Mouse (Mus musculus) heart, embryonic 12.5 days (tissue): ENCODE measurements at regions not wholly inside any gene's neighbourhood (a gene's known extent, or its start where the extent isn't known, plus 50 kb on each side); places are given as distances from the start of the nearest gene placed in this dataset.

Experiments
- ATAC-seq: fragments of 200-750 bp; cut with Nextera tagmentation; 2 replicates; pipeline ENCODE4 v1.8.0; 2017; ENCODE audit warnings: moderate TSS enrichment, moderate library complexity; ENCODE audit not compliant: insufficient number of reproducible peaks, low FRiP score
- H3K27ac ChIP-seq: fragments of 300-500 bp; sonication (generic); 2 replicates; pipeline ENCODE4 v1.5.1; 2016; ENCODE audit warnings: mild to moderate bottlenecking, moderate library complexity; ENCODE audit not compliant: poor library complexity, severe bottlenecking
- H3K27me3 ChIP-seq: fragments of 300-500 bp; sonication (generic); replicated peaks from 2 replicates; pipeline ENCODE4 v1.6.1; 2016; ENCODE audit warnings: mild to moderate bottlenecking, moderate library complexity
- H3K36me3 ChIP-seq: fragments of 300-500 bp; sonication (generic); 2 replicates; pipeline ENCODE4 v1.6.1; 2016; ENCODE audit warnings: mild to moderate bottlenecking, moderate library complexity
- H3K4me1 ChIP-seq: fragments of 300-500 bp; sonication (generic); replicated peaks from 2 replicates; pipeline ENCODE4 v1.6.1; 2016; ENCODE audit warnings: mild to moderate bottlenecking
- H3K4me2 ChIP-seq: fragments of 300-500 bp; sonication (generic); 2 replicates; pipeline ENCODE4 v1.6.1; 2016; ENCODE audit warnings: mild to moderate bottlenecking, moderate library complexity
- H3K4me3 ChIP-seq: fragments of 300-500 bp; sonication (generic); 2 replicates; pipeline ENCODE4 v1.5.1; 2016; ENCODE audit warnings: mild to moderate bottlenecking
- H3K9ac ChIP-seq: fragments of 300-500 bp; sonication (generic); 2 replicates; pipeline ENCODE4 v1.6.1; 2016; ENCODE audit warnings: mild to moderate bottlenecking, moderate library complexity
- H3K9me3 ChIP-seq: fragments of 300-500 bp; sonication (generic); replicated peaks from 2 replicates; pipeline ENCODE4 v1.6.1; 2016; ENCODE audit warnings: mild to moderate bottlenecking, moderate library complexity
- WGBS: fragments of 180-500 bp; shearing (Covaris S2); methylation state at CpG from one replicate; pipeline ENCODE4 v1.1.7; 2016; 5-methylcytosine and 5-hydroxymethylcytosine counted together

GRCm38 (mm10) chr10:9013549-9013925 is 127.7 kb upstream of the Sash1 start:
- WGBS, result 58% methylated on average over 3 of the region's 3 CpGs

GRCm38 (mm10) chr10:9012829-9013548 is 127.1 kb upstream of the Sash1 start:
- Histone ChIP-seq H3K36me3 (no peaks in the 10 kb centered on the region), H3K27ac (no peak overlapping the region), H3K4me2 (no peak overlapping the region), H3K9ac (no peak overlapping the region), H3K9me3 (no peaks in the 10 kb centered on the region), H3K4me1 (peaks cover 15% of the 10 kb centered on the region), H3K27me3 (no peaks in the 10 kb centered on the region), H3K4me3 (no peak overlapping the region)
- 39% methylated on average over 5 of the region's 5 CpGs for WGBS
- ATAC-seq, result no peak

More at GRCm38 (mm10) chr10:9013549-9013925, 127.7 kb upstream of the Sash1 start:
- H3K4me3 ChIP-seq, result no peak overlapping the region
- H3K4me1 ChIP-seq, result peaks cover 15% of the 10 kb centered on the region
- H3K27ac ChIP-seq, result no peak overlapping the region
- no peak overlapping the region for H3K9ac ChIP-seq
- no peak for ATAC-seq
- no peaks in the 10 kb centered on the region for H3K36me3 ChIP-seq
- H3K9me3 ChIP-seq, result no peaks in the 10 kb centered on the region
- H3K4me2 ChIP-seq, result no peak overlapping the region
- H3K27me3 ChIP-seq, result no peaks in the 10 kb centered on the region

- WGBS, result 73% methylated on average over 2 of the region's 2 CpGs
- ATAC-seq, result no peak
- no peak overlapping the region for H3K9ac ChIP-seq
- no peaks in the 10 kb centered on the region for H3K27me3 ChIP-seq
- H3K36me3 ChIP-seq, result no peaks in the 10 kb centered on the region
- no peak overlapping the region for H3K27ac ChIP-seq
- peaks cover 15% of the 10 kb centered on the region for H3K4me1 ChIP-seq
- no peak overlapping the region for H3K4me2 ChIP-seq
- no peaks in the 10 kb centered on the region for H3K9me3 ChIP-seq
- no peak overlapping the region for H3K4me3 ChIP-seq
These were observed 126.0 kb upstream of the Sash1 start for GRCm38 (mm10) chr10:9011906-9012305.

GRCm38 (mm10) chr10:9010191-9010590 is 124.3 kb upstream of the Sash1 start:
- Histone ChIP-seq H3K36me3 (no peaks in the 10 kb centered on the region), H3K4me2 (no peak overlapping the region), H3K27me3 (no peaks in the 10 kb centered on the region), H3K4me1 (peaks cover 17% of the 10 kb centered on the region), H3K9me3 (no peaks in the 10 kb centered on the region), H3K4me3 (no peak overlapping the region), H3K9ac (no peak overlapping the region), H3K27ac (no peak overlapping the region)
- 86% methylated on average over 13 of the region's 13 CpGs for WGBS
- no peak for ATAC-seq

- H3K9ac ChIP-seq, result no peak overlapping the region
- H3K4me1 ChIP-seq, result peaks cover 8% of the 10 kb centered on the region; the same call in 1 of the 2 replicates
- H3K36me3 ChIP-seq, result no peaks in the 10 kb centered on the region
- H3K27me3 ChIP-seq, result no peaks in the 10 kb centered on the region
- no peaks in the 10 kb centered on the region for H3K9me3 ChIP-seq
- no peak overlapping the region for H3K27ac ChIP-seq
- no peak for ATAC-seq
- 34% methylated on average over 10 of the region's 10 CpGs for WGBS
- H3K4me3 ChIP-seq, result no peak overlapping the region
- no peak overlapping the region for H3K4me2 ChIP-seq
These were observed 119.5 kb upstream of the Sash1 start for GRCm38 (mm10) chr10:9005140-9005909.

GRCm38 (mm10) chr10:9002261-9002660 is 116.4 kb upstream of the Sash1 start:
- WGBS, result 73% methylated on average over 5 of the region's 5 CpGs
- no peak overlapping the region for H3K4me3 ChIP-seq
- H3K27ac ChIP-seq, result no peak overlapping the region
- H3K27me3 ChIP-seq, result no peaks in the 10 kb centered on the region
- H3K9ac ChIP-seq, result no peak overlapping the region
- peaks cover 26% of the 10 kb centered on the region for H3K4me1 ChIP-seq
- no peaks in the 10 kb centered on the region for H3K36me3 ChIP-seq
- no peak for ATAC-seq
- H3K4me2 ChIP-seq, result no peak overlapping the region
- no peaks in the 10 kb centered on the region for H3K9me3 ChIP-seq

- H3K4me2 ChIP-seq, result no peak overlapping the region
- no peaks in the 10 kb centered on the region for H3K9me3 ChIP-seq
- H3K27ac ChIP-seq, result peak overlapping the region; percentile 84
- no peak overlapping the region for H3K4me3 ChIP-seq
- H3K36me3 ChIP-seq, result no peaks in the 10 kb centered on the region
- peak; percentile 40; the same call in 1 of the 2 replicates for ATAC-seq
- H3K4me1 ChIP-seq, result peaks cover 36% of the 10 kb centered on the region
- 18% methylated on average over 5 of the region's 5 CpGs for WGBS
- H3K9ac ChIP-seq, result no peak overlapping the region
- H3K27me3 ChIP-seq, result no peaks in the 10 kb centered on the region
These were observed 113.0 kb upstream of the Sash1 start for GRCm38 (mm10) chr10:8998758-8999398.

- no peak overlapping the region for H3K4me2 ChIP-seq
- no peak overlapping the region for H3K4me3 ChIP-seq
- 8% methylated on average over 2 of the region's 2 CpGs for WGBS
- no peak overlapping the region for H3K9ac ChIP-seq
- no peaks in the 10 kb centered on the region for H3K9me3 ChIP-seq
- no peaks in the 10 kb centered on the region for H3K36me3 ChIP-seq
- peak; percentile 65 for ATAC-seq
- peaks cover 36% of the 10 kb centered on the region for H3K4me1 ChIP-seq
- no peaks in the 10 kb centered on the region for H3K27me3 ChIP-seq
- peak overlapping the region; percentile 84; the same call in 1 of the 2 replicates for H3K27ac ChIP-seq
These were observed 112.5 kb upstream of the Sash1 start for GRCm38 (mm10) chr10:8998356-8998755.

- peaks cover 36% of the 10 kb centered on the region for H3K4me1 ChIP-seq
- H3K27me3 ChIP-seq, result no peaks in the 10 kb centered on the region
- WGBS, result 29% methylated on average over 3 of the region's 3 CpGs
- H3K9ac ChIP-seq, result no peak overlapping the region
- H3K36me3 ChIP-seq, result no peaks in the 10 kb centered on the region
- H3K9me3 ChIP-seq, result no peaks in the 10 kb centered on the region
- ATAC-seq, result no peak
- H3K27ac ChIP-seq, result no peak overlapping the region; the same call in 1 of the 2 replicates
- no peak overlapping the region for H3K4me3 ChIP-seq
- H3K4me2 ChIP-seq, result no peak overlapping the region
These were observed 109.2 kb upstream of the Sash1 start for GRCm38 (mm10) chr10:8995097-8995496.

GRCm38 (mm10) chr10:8986339-8986738 is 100.5 kb upstream of the Sash1 start:
- 85% methylated on average over 7 of the region's 7 CpGs for WGBS
- ATAC-seq, result no peak
- peaks cover 4% of the 10 kb centered on the region; the same call in 1 of the 2 replicates for H3K4me1 ChIP-seq

GRCm38 (mm10) chr10:8983347-8983746 is 97.5 kb upstream of the Sash1 start:
- H3K27me3 ChIP-seq, result no peaks in the 10 kb centered on the region
- 71% methylated on average over 4 of the region's 4 CpGs for WGBS

More at GRCm38 (mm10) chr10:8986339-8986738, 100.5 kb upstream of the Sash1 start:
- Histone ChIP-seq H3K27me3 (no peaks in the 10 kb centered on the region), H3K9me3 (no peaks in the 10 kb centered on the region), H3K9ac (no peak overlapping the region), H3K4me2 (no peak overlapping the region), H3K36me3 (no peaks in the 10 kb centered on the region), H3K4me3 (no peak overlapping the region), H3K27ac (no peak overlapping the region)

More at GRCm38 (mm10) chr10:8983347-8983746, 97.5 kb upstream of the Sash1 start:
- H3K36me3 ChIP-seq, result no peaks in the 10 kb centered on the region
- H3K4me3 ChIP-seq, result no peak overlapping the region
- no peak overlapping the region for H3K9ac ChIP-seq
- no peak overlapping the region for H3K4me2 ChIP-seq
- H3K4me1 ChIP-seq, result peaks cover 4% of the 10 kb centered on the region; the same call in 1 of the 2 replicates
- H3K9me3 ChIP-seq, result no peaks in the 10 kb centered on the region
- no peak overlapping the region for H3K27ac ChIP-seq
- ATAC-seq, result no peak
